Mouse (Mus musculus): Measurements from ENCODE around the gene Otoa. TPM values are rescaled to one million over a fixed set of nuclear protein-coding genes. Genes with fewer than 3 reads are reported as not detected.

Otoa gene
- polyA plus RNA-seq, 1 experiment from 2014 or later = 0.04 TPM

- no peaks in the 10 kb centered on the region for H3K36me3 ChIP-seq (ENCODE audit: control insufficient read depth, insufficient read depth, low read length)
- no peaks in the 10 kb centered on the region; the same call in 1 of the 2 replicates for H3K9me3 ChIP-seq (ENCODE audit: control insufficient read depth, low read length)
- no peak overlapping the region for H3K4me3 ChIP-seq (ENCODE audit: low read depth, low read length)
- no peak overlapping the region for H3K4me2 ChIP-seq (ENCODE audit: low read depth, severe bottlenecking)
- 97% methylated on average over 1 of the region's 1 CpGs for WGBS
- no peak overlapping the region for H3K9ac ChIP-seq (ENCODE audit: low read length)
- H3K4me1 ChIP-seq (ENCODE audit: control insufficient read depth, insufficient read depth, low read length) = no peaks in the 10 kb centered on the region
- no peak for ATAC-seq (ENCODE audit: insufficient number of reproducible peaks, low FRiP score, low TSS enrichment, low read depth)
- DNase-seq (ENCODE audit: low spot score) = no peak
- no peaks in the 10 kb centered on the region for H3K27me3 ChIP-seq (ENCODE audit: control insufficient read depth, insufficient read depth, low read length)
- H3K27ac ChIP-seq (replicated peaks; ENCODE audit: low read depth, low read length) = no peak overlapping the region
These were observed 37.2 kb upstream of the Otoa start for GRCm38 (mm10) chr7:121044251-121044650.

- H3K27ac ChIP-seq (replicated peaks; ENCODE audit: low read depth, low read length) = no peak overlapping the region
- H3K4me1 ChIP-seq (ENCODE audit: control insufficient read depth, insufficient read depth, low read length) = no peaks in the 10 kb centered on the region
- no peaks in the 10 kb centered on the region for H3K27me3 ChIP-seq (ENCODE audit: control insufficient read depth, insufficient read depth, low read length)
- no peak for ATAC-seq (ENCODE audit: insufficient number of reproducible peaks, low FRiP score, low TSS enrichment, low read depth)
- H3K36me3 ChIP-seq (ENCODE audit: control insufficient read depth, insufficient read depth, low read length) = no peaks in the 10 kb centered on the region
- DNase-seq (ENCODE audit: low spot score) = no peak
- 91% methylated on average over 6 of the region's 6 CpGs for WGBS
- H3K4me2 ChIP-seq (ENCODE audit: low read depth, severe bottlenecking) = no peak overlapping the region
- H3K9ac ChIP-seq (ENCODE audit: low read length) = no peak overlapping the region
- H3K9me3 ChIP-seq (ENCODE audit: control insufficient read depth, low read length) = no peaks in the 10 kb centered on the region; the same call in 1 of the 2 replicates
- H3K4me3 ChIP-seq (ENCODE audit: low read depth, low read length) = no peak overlapping the region
These were observed 35.6 kb upstream of the Otoa start for GRCm38 (mm10) chr7:121045671-121046453.

GRCm38 (mm10) chr7:121047624-121048023, 33.8 kb upstream of the Otoa start:
- no peak for DNase-seq (ENCODE audit: low spot score)
- Histone ChIP-seq H3K4me2 (ENCODE audit: low read depth, severe bottlenecking) (no peak overlapping the region), H3K4me3 (ENCODE audit: low read depth, low read length) (no peak overlapping the region), H3K36me3 (ENCODE audit: control insufficient read depth, insufficient read depth, low read length) (0 out of 2 replicates have a peak, but pooled peaks cover 1% of the 10 kb centered on the region), H3K27ac (replicated peaks; ENCODE audit: low read depth, low read length) (no peak overlapping the region), H3K9me3 (ENCODE audit: control insufficient read depth, low read length) (no peaks in the 10 kb centered on the region; the same call in 1 of the 2 replicates), H3K27me3 (ENCODE audit: control insufficient read depth, insufficient read depth, low read length) (no peaks in the 10 kb centered on the region), H3K4me1 (ENCODE audit: control insufficient read depth, insufficient read depth, low read length) (no peaks in the 10 kb centered on the region), H3K9ac (ENCODE audit: low read length) (no peak overlapping the region)
- 97% methylated on average over 2 of the region's 2 CpGs for WGBS
- no peak for ATAC-seq (ENCODE audit: insufficient number of reproducible peaks, low FRiP score, low TSS enrichment, low read depth)

- DNase-seq (ENCODE audit: low spot score) = no peak
- no peaks in the 10 kb centered on the region for H3K4me1 ChIP-seq (ENCODE audit: control insufficient read depth, insufficient read depth, low read length)
- H3K4me3 ChIP-seq (ENCODE audit: low read depth, low read length) = no peak overlapping the region
- H3K4me2 ChIP-seq (ENCODE audit: low read depth, severe bottlenecking) = no peak overlapping the region
- no peak overlapping the region for H3K9ac ChIP-seq (ENCODE audit: low read length)
- no peak overlapping the region for H3K27ac ChIP-seq (replicated peaks; ENCODE audit: low read depth, low read length)
- no peaks in the 10 kb centered on the region for H3K9me3 ChIP-seq (ENCODE audit: control insufficient read depth, low read length)
- WGBS = 95% methylated on average over 4 of the region's 4 CpGs
- no peak for ATAC-seq (ENCODE audit: insufficient number of reproducible peaks, low FRiP score, low TSS enrichment, low read depth)
- peaks cover 6% of the 10 kb centered on the region; the same call in 1 of the 2 replicates for H3K36me3 ChIP-seq (ENCODE audit: control insufficient read depth, insufficient read depth, low read length)
- H3K27me3 ChIP-seq (ENCODE audit: control insufficient read depth, insufficient read depth, low read length) = no peaks in the 10 kb centered on the region
These were observed 28.4 kb upstream of the Otoa start for GRCm38 (mm10) chr7:121053071-121053470.

- 72% methylated on average over 6 of the region's 6 CpGs for WGBS
- H3K4me3 ChIP-seq (ENCODE audit: low read depth, low read length) = no peak overlapping the region
- no peak overlapping the region for H3K4me2 ChIP-seq (ENCODE audit: low read depth, severe bottlenecking)
- no peaks in the 10 kb centered on the region for H3K9me3 ChIP-seq (ENCODE audit: control insufficient read depth, low read length)
- H3K36me3 ChIP-seq (ENCODE audit: control insufficient read depth, insufficient read depth, low read length) = peaks cover 5% of the 10 kb centered on the region; the same call in 1 of the 2 replicates
- no peaks in the 10 kb centered on the region for H3K4me1 ChIP-seq (ENCODE audit: control insufficient read depth, insufficient read depth, low read length)
- H3K27ac ChIP-seq (replicated peaks; ENCODE audit: low read depth, low read length) = no peak overlapping the region
- H3K27me3 ChIP-seq (ENCODE audit: control insufficient read depth, insufficient read depth, low read length) = no peaks in the 10 kb centered on the region
- DNase-seq (ENCODE audit: low spot score) (no peak), ATAC-seq (ENCODE audit: insufficient number of reproducible peaks, low FRiP score, low TSS enrichment, low read depth) (no peak)
- no peak overlapping the region for H3K9ac ChIP-seq (ENCODE audit: low read length)
These were observed 21.8 kb upstream of the Otoa start for GRCm38 (mm10) chr7:121059477-121060218.

- H3K4me2 ChIP-seq (ENCODE audit: low read depth, severe bottlenecking) = no peak overlapping the region
- DNase-seq (ENCODE audit: low spot score) (no peak), ATAC-seq (ENCODE audit: insufficient number of reproducible peaks, low FRiP score, low TSS enrichment, low read depth) (no peak)
- no peaks in the 10 kb centered on the region for H3K27me3 ChIP-seq (ENCODE audit: control insufficient read depth, insufficient read depth, low read length)
- peaks cover 2% of the 10 kb centered on the region; the same call in 1 of the 2 replicates for H3K36me3 ChIP-seq (ENCODE audit: control insufficient read depth, insufficient read depth, low read length)
- H3K4me3 ChIP-seq (ENCODE audit: low read depth, low read length) = no peak overlapping the region
- no peak overlapping the region for H3K27ac ChIP-seq (replicated peaks; ENCODE audit: low read depth, low read length)
- no peaks in the 10 kb centered on the region for H3K4me1 ChIP-seq (ENCODE audit: control insufficient read depth, insufficient read depth, low read length)
- no peaks in the 10 kb centered on the region for H3K9me3 ChIP-seq (ENCODE audit: control insufficient read depth, low read length)
- 74% methylated on average over 4 of the region's 4 CpGs for WGBS
- no peak overlapping the region for H3K9ac ChIP-seq (ENCODE audit: low read length)
These were observed 17.1 kb upstream of the Otoa start for GRCm38 (mm10) chr7:121064309-121064708.

- Histone ChIP-seq H3K4me1 (ENCODE audit: control insufficient read depth, insufficient read depth, low read length) (no peaks in the 10 kb centered on the region), H3K4me3 (ENCODE audit: low read depth, low read length) (no peak overlapping the region), H3K36me3 (ENCODE audit: control insufficient read depth, insufficient read depth, low read length) (peaks cover 6% of the 10 kb centered on the region; the same call in 1 of the 2 replicates), H3K27ac (replicated peaks; ENCODE audit: low read depth, low read length) (no peak overlapping the region), H3K27me3 (ENCODE audit: control insufficient read depth, insufficient read depth, low read length) (no peaks in the 10 kb centered on the region), H3K4me2 (ENCODE audit: low read depth, severe bottlenecking) (no peak overlapping the region), H3K9ac (ENCODE audit: low read length) (no peak overlapping the region), H3K9me3 (ENCODE audit: control insufficient read depth, low read length) (no peaks in the 10 kb centered on the region)
- ATAC-seq (ENCODE audit: insufficient number of reproducible peaks, low FRiP score, low TSS enrichment, low read depth) (no peak), DNase-seq (ENCODE audit: low spot score) (no peak)
- WGBS = 75% methylated on average over 4 of the region's 4 CpGs
These were observed 10.2 kb upstream of the Otoa start for GRCm38 (mm10) chr7:121071276-121071675.

- peaks cover 6% of the 10 kb centered on the region; the same call in 1 of the 2 replicates for H3K36me3 ChIP-seq (ENCODE audit: control insufficient read depth, insufficient read depth, low read length)
- no peak for DNase-seq (ENCODE audit: low spot score)
- 89% methylated on average over 5 of the region's 5 CpGs for WGBS
These were observed 8.9 kb upstream of the Otoa start for GRCm38 (mm10) chr7:121072506-121072905.

More at GRCm38 (mm10) chr7:121072506-121072905, 8.9 kb upstream of the Otoa start:
- H3K9ac ChIP-seq (ENCODE audit: low read length) = no peak overlapping the region
- no peak overlapping the region for H3K27ac ChIP-seq (replicated peaks; ENCODE audit: low read depth, low read length)
- H3K4me2 ChIP-seq (ENCODE audit: low read depth, severe bottlenecking) = no peak overlapping the region
- H3K27me3 ChIP-seq (ENCODE audit: control insufficient read depth, insufficient read depth, low read length) = no peaks in the 10 kb centered on the region
- H3K4me1 ChIP-seq (ENCODE audit: control insufficient read depth, insufficient read depth, low read length) = no peaks in the 10 kb centered on the region
- no peak for ATAC-seq (ENCODE audit: insufficient number of reproducible peaks, low FRiP score, low TSS enrichment, low read depth)
- no peak overlapping the region for H3K4me3 ChIP-seq (ENCODE audit: low read depth, low read length)
- H3K9me3 ChIP-seq (ENCODE audit: control insufficient read depth, low read length) = no peaks in the 10 kb centered on the region
